Mouse (Mus musculus) lung, postnatal 25 days (tissue): ENCODE measurements around the gene Evi5.
A peak's percentile ranks its signal among the peaks of the same experiment; 100 is the strongest.

Experiments
- DNase-seq: peaks from one replicate; pipeline ENCODE4 v3.0.0; 2022; ENCODE audit warnings: low spot score

Gene Evi5

DNA sequence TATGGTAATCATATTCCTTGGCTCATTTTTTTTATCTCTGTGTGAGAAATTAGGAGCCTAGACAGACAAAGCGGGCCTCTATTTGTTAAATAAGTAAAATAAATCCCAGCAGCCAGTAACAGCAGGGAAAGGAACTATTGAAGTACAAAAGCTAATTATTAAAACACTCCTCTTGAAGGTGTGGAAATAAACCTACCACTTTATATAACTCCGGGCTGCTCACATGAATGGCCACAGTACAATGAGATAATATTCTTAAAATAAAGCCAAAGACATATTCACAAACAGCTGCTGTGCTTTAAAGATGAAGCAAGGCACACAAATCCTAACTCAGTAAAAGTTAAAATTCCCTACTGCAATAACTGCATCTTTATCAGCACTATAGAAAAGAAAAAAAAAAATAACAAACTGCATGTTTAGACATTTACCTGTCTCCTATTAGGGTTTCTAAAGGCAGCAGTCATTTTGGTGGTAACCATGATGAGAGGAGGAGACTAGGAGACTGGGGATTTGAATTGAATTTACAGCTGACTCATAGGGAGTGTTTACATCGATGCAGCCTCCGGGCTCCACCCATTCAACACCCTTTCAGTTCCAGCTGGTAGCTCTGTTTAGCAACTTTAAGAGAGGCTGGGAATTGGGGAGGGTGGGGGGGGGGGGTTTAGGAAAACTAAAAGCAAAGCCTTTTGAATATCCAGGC is at the start of gene Evi5:
Gene Evi5, minus strand, starts transcription at position 547 of the 700 bp plus-strand sequence.
- no peak for DNase-seq

DNA sequence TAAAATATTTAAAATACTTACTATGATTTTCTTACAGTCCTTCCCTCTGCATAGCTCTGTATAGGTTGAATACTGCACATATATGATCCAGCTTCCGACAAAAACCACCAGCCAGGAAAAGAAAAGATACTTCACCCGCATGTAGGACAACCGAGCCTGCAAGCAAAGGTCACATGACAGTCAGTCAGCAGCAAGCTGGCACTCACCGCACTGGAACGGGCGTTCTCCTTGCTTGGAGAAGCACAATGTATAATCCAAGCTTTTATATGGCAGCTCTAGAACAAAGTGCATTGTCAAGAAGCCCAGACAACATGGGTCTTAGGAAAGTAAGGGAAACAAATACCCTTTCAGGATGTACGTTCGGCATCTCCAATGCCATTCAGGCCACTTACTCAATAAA is 49.7 kb upstream of the Evi5 start:
- DNase-seq, result no peak

DNA sequence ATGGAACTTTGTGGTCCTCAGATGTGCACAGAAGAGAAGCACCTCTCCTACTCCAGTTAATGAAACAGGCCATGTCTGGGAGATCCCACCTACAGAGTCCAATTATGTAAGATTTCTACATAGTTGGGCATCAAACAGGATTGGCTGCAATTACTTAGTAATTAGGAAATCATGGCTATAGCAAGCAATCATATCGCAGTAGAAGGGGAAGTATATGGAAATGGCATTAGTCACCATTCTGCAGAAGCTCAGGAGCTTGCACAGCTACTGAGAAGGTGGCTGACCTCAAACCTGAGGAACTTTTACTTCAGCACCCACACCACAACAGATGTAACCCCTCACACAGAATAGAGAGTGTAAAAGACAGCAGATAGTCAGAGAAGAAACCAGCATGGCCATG is 47.9 kb upstream of the Evi5 start:
- DNase-seq, result no peak

DNA sequence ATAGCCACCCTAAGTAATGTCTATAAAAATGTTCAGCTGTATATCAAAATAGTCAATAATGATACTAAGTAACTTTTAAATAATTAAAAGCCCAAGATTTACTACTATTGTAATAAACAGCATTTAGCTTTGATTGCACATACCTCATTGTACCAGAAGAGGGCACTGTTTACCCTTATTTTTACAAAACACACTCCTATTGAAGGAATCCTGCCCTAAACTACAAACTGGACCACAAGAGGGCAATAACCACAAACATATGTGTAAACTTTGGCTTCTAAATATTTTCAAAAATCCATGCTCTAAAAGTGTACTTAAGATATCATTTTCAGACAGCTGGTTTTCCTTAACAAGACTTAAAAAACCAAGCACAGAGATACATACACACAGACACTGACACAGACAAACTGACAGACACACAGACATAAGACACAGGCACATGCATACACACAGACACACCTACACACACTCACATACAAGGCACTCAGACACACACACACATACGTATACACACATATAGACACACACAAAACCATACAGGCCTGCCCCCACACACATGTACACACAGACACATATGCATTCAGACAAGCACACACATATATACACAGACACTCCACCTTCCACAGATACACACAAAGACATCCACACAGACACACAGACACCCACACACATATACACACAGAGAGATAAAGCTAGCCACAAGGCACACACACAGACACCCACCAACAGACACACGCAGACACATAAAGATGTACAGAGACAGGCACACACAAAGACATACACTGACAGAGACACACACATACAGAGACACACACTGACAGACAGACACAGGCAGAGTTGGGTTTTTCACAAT is 46.7 kb upstream of the Evi5 start:
- peak; percentile 86 for DNase-seq

DNA sequence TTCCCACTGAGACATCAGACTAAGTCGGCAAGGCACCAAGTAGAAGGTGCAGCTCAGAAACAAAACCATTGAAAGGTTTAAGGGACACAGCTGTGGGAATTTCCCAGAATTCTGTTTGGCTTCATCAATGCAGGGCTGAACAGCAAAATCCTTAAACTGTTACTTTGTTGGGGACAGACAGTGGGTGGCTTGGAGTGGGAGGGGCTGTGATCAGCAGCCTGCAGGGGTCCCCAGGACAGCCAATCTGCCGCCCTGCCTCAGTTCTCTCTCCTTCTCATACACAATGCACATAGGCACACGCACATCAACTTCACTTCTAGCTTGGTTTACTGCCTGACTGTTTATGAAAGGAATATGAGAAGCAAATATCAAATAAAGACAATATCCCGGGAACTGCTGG is 40.4 kb upstream of the Evi5 start:
- no peak for DNase-seq

DNA sequence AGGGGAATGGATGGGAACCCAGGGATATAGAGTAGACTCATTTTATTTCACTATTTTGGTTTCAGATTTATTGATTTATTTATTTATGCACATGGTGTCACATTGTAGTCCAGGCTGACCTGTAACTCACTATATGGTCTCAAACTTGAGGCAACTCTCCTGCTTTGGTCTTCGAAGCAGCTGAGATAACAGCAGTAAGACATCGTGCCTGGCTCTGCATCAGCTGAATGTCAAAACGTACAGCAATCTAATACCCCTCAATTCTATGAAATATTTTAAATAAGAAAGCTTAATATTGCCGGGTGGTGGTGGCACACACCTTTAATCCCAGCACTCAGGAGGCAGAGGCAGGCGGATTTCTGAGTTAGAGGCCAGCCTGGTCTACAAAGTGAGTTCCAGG is 36.1 kb upstream of the Evi5 start:
- DNase-seq, result no peak

DNA sequence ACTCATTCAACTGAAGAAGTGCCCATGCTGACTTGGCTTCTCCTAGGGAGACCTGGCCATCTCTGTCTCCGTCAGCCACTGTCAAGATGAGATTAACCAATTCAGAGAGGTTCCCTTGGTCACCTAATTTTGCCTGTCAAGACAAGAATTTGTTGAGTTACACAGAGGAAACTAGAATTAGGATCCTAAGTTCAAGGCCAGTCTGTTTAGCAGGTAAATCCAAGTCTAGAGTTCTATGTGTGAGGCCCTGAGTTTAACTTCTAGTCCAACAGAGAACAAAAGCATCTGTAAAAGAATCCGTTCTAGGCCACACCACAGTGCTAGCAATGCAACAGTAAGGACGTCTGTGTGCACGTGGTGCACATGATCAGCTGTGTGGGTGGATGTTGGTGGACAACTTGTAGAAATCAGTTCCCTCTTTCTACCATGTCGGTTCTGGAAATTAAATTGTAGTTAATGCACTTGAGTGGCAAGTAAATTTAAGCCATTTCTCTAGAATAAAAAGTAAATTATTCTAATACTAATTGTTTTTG is 35.2 kb upstream of the Evi5 start:
- DNase-seq, result no peak

DNA sequence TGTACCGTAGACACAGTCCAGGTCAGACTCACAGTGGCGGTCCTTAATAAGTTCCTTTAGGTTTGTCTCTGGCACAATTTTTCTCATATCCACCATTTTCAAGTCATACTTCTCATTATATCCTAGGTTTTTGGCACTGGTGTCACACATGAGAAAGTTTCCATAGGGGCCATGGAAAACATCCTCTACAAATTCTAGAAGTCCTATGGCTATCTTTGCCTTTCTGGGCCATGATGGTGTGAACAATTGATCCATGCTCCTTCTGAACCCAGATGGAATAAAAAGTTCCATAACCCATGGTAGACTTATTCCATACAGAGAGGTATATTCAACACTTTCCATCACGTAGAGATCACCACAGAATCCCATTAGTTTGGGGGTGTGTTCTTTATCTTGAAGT is 34.8 kb upstream of the Evi5 start:
- DNase-seq, result no peak

DNA sequence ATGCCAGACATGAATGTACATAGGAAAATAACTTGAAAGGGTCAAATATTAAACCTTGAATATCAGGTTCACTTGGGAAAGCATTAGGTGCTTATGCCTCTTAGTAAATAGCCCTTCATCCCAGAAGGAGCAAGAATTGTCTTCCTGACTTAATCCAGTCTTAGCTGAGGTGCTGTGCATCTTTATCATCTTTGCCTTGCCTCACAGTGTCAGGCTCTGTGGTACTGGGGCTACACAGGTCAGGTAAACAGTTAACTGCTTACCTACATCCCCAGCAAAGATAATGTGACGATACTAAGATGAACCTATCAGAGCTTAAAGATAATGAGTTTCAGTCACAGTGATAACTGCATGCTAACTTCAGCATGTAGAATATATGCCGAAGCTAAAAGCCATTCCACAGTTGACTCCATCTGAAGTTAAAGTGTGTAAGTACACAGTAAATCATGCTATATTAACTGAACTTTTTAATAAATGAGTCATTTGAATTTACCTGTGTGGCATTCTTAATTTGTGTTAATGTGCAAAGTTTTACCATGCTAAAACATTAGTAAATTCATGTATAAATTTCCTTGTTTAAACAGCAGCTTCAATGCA is 33.7 kb upstream of the Evi5 start:
- DNase-seq, result no peak

DNA sequence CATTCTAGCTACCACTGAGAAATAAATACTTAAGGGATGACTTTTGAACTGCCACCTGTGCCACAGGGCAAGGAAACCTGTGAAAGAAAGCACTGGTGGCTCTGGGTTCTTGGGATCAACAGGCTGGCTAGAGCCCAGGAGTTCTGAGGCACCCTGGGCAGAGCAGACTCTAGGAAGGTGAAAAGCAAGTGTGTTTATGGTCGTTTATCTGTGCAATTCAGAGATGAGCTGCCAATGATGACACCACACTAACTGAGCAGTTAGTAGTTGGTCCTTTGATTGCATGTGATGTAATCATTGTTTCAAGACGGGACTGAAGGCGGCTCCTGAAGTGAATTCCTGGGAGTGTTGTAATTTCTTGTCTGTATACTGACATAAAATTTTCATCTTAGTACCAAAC is 29.4 kb upstream of the Evi5 start:
- DNase-seq, result no peak

DNA sequence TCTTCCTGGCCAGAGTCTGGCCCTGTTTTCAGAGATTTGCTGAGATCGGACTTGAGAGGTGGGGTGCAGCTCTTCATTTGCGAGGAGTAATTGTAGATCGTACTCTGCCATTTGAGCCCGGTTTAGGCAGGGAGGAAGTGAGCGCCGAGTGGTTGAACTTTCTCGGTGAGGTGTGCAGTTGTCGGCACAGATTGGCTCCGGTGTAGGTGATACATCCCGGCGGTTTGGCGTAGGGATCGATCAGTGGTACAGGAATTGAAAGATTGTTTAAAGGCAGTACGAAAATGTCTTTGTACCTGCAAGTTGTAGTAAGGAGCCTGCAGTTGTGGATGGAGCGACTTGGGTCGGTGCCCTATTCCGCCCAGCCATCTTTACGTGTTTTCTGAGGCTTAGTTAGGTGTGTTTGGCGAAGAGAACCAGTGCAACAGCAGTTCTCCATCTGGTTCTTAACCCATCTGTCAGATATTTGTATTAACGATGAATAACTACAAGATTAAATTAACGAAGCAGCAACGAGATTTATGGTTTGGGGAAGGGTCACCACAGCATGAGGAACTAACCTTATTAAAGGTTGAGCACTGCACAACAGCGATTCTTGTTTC is 26.2 kb upstream of the Evi5 start:
- no peak for DNase-seq

DNA sequence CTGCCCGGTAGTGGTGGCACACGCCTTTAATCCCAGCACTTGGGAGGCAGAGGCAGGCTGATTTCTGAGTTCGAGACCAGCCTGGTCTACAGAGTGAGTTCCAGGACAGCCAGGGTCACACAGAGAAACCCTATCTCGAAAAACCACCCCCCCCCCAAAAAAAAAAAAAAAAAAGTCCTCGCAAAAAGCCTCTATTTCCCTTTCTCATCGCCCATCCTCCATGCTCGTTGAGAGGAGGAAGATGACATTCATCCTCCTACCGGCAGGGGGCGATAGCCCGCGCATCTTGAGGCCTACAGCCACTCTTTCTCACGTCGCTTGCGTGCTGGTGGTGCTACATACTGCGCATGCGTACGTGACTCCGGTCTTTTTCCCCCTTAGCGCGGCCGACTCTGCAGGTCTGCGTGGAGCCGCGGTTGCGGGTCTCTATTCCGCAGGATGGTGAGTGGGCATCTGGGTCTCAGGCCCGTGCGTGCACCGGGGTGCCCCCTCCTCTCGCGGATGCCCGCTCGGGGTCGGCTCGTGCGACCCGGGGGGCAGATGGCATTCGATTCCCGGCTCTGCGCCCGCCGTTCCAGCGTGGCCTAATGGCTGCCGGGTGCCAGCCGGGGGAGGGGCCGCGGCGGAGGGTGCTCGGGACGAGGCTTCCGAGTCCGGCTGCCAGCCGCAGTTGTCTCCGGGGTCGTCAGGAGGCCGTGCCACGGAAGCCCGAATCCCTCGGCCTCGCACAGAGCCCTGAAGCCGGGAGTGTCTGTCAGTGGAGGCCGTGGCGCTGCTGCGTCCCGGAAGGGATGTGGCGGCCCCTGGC is 25.5 kb upstream of the Evi5 start, which contains the start of gene Rpl5:
Gene Rpl5, plus strand, starts transcription at position 297 of the 808 bp plus-strand sequence.
- DNase-seq, result peak; percentile 95

DNA sequence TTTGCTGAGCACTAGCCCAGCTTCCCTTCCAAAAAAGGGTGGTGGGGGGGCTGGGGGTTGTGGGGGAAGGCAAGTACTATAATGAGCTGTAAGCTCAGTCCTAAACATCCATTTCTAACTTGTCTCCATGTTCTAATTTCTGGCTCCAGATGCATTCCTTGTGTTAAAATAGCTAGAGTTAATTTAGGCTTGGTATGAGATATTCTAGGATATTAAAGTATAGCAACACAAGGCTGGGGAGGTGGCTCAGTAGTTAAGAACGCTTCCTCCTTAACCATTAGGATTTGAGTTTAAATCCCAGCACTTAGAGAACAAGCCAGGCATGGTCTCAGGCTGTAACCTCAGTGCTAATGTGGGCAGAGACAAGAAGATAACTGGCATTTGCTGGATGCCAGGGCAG is 21.4 kb upstream of the Evi5 start:
- DNase-seq, result no peak

DNA sequence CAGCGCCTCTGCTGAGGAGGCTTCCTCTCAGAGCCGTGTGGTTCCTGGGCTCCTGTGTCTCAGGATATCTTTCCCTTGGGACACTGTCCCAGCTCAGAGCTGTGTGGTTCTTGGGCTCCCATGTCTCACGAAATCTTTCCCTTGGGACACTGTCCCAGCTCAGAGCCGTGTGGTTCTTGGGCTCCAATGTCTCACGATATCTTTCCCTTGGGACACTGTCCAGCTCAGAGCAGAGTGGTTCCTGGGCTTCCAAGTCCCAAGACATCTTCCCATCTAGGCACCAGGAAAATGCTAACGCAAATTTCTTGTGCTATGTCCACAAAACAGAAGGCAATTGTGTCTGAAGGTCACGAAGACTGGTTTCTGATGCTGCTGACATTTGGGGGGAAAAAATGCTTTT is 19.8 kb upstream of the Evi5 start:
- no peak for DNase-seq

DNA sequence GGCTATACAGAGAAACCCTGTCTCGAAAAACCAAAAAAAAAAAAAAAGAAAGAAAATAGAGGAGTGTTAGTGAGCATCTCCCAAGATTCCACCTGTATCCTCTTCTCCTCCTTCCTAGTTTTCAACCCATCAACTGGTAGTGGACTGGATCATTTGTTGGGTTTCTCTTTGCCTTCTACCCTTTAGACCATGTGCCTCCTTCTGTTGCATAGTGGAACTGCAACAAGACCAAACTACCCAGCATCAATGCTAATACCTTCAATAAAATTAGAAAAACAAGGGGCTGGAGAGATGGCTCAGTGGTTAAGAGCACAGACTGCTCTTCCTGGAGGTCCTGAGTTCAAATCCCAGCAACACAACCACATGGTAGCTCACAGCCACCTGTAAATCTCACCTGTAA is 16.6 kb upstream of the Evi5 start:
- peak; percentile 32 for DNase-seq

DNA sequence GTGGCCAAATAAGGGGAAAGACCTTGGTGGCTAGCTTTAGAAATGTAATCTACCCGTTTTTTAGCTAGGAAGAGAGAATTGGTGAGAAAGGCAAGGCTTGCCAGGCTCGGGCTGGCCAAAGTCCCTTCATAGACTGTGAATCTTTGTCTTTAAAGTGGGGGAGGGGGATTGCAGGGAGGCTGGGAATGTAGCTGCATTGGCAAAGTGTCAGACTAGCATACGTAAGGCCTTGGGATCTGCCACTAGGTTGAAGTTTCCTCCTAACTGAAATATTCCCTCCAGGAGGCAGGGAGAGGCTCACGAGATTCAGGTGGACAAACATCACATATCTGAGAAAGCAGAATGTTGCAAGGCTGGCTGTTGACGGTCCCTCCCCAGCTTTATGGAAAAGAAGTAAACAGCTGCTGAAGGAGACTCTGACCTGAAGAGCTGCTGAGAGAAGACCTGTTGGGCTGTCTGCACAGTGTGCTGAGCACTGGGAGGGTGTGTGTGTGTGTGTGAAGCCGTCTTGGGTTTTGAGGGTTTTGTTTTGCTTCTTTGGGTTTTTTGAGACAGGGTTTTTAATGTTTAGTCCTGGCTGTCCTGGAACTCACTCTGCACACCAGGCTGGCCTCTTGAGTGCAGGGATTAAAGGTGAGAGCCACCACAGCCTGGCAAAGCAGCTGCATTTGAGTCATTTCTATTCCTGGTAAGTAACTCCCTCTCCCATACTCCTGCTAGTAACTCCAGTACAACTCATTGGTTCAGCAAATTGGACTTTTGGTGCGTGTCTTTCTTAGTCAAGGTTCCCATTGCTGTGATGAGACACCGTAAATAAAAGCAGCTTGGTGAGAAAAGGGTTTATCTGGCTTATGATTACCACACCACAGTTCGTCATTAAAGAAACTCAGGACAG is 15.3 kb upstream of the Evi5 start:
- DNase-seq, result no peak

DNA sequence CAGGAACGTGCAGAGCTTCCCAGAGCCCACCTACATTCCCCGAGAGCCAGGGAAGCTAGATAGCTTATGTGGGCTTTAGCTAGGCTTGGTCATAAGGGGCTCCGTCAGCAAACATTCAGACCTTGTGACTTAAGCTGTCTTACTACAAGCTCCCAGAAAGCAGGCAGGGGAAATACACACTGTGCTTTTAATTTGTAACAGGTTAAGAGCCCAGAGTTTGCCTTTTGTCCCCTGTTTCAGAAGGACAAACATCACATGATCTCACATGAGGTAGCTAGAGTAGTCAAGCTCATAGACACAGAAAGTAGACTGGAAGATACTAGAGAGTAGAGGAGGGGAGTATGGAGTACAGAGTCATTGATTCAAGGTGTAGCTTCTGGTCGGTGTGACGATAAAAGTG is 5.8 kb upstream of the Evi5 start:
- no peak for DNase-seq

DNA sequence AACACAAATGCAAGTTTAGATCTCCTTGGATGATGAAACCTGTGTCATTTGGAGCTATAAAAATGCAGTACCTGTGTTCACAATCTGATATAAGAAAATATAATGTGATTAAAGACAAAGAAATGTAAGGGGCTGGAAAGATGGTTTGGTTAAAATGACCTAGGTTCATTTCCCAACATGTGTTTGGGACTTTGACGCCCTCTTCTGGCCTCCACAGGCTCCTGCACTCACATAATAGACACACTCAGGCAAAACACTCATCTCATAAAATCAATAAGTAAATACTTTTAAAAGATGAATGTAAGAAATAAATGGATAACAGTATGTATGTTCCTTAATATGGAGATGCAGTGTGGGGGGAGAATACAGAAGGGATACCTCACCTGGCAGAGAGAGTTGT is 2.1 kb upstream of the Evi5 start:
- DNase-seq, result no peak

DNA sequence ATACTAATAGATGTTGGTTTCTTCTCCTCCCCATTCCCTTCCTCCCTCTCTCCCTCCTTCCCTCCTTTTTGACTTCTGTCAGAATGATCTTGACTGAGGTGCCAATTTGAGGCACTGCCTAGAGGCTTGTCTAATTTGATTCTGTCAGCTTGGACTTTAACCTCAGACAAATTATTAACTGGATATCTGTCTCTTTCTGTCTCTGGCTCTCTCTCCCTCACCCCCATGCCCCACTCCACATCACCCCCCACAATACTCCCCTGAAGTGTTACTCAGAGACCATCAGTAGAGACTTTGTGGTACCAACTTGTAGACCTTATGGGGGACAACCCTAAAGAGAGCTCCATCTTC is 329 bp upstream of the Evi5 start:
- DNase-seq, result no peak

DNA sequence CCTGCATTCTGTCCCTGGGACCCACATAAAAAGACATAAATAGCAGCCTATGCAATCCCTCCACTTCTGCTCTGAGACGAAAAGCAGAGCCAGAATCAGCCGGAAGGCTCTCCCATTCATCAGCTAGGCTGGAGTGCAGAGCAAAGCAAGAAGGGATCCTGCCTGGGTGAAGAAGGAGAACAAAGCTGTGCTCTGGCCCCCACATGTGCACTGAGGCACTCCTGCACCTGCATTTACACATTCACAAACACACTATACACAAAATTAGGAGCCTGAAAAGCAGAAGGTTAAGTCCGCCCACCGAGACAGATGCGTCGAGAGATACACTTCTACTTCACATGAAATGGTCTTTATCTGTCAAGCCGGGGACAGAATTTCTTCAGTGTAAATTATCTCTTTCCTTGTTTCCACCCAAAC is 1.0 kb downstream of the Evi5 start:
- DNase-seq, result no peak

DNA sequence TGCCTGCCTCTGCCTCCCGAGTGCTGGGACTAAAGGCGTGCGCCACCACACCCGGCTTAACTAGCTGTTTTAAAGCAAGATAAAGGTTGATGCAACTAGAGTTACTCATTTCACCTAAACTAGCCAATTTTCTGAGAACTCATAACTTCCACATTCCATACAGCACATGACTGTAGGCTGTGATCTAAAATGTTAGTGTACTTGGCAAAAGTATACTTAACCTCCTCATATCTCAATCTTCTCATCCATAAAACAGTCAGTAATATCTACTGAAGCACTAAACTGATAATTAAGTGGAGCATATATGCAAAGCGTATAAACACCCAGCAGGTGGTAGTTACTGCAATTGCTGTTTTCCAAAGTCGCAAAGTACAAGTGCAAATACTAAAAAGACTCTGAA is 1.6 kb downstream of the Evi5 start:
- DNase-seq, result no peak
